Mouse (Mus musculus) limb, embryonic 14.5 days (tissue): Measurements from ENCODE around the gene Tdrd9. TPM values are rescaled to one million over a fixed set of nuclear protein-coding genes. Genes with fewer than 3 reads are reported as not detected.
A peak's percentile ranks its signal among the peaks of the same experiment; 100 is the strongest.

Experiments used
- ATAC-seq: fragments of 200-750 bp; cut with Nextera tagmentation; 2 replicates; pipeline ENCODE4 v1.8.0; 2017; ENCODE audit warnings: low read depth, moderate number of reproducible peaks, moderate TSS enrichment; ENCODE audit not compliant: low FRiP score
- DNase-seq: peaks from one replicate; pipeline ENCODE4 v3.0.0-alpha.2; 2015; ENCODE audit warnings: low spot score
- H3K27ac ChIP-seq: fragments of 300-500 bp; sonication (generic); replicated peaks from 2 replicates; pipeline ENCODE4 v1.5.1; 2014; ENCODE audit warnings: low read depth, mild to moderate bottlenecking, low read length, moderate library complexity, mixed read lengths
- H3K27me3 ChIP-seq: fragments of 300-500 bp; sonication (generic); 2 replicates; pipeline ENCODE4 v1.6.1; 2014; ENCODE audit warnings: low read length, mixed read lengths; ENCODE audit not compliant: control insufficient read depth, insufficient read depth
- H3K36me3 ChIP-seq: fragments of 300-500 bp; sonication (generic); 2 replicates; pipeline ENCODE4 v1.6.1; 2014; ENCODE audit warnings: mild to moderate bottlenecking, low read length, moderate library complexity, mixed read lengths; ENCODE audit not compliant: control insufficient read depth, insufficient read depth
- H3K4me1 ChIP-seq: fragments of 300-500 bp; sonication (generic); 2 replicates; pipeline ENCODE4 v1.6.1; 2014; ENCODE audit warnings: antibody characterized with exemption, low read length, mixed read lengths; ENCODE audit not compliant: control insufficient read depth, insufficient read depth
- H3K4me2 ChIP-seq: fragments of 300-500 bp; sonication (generic); replicated peaks from 2 replicates; pipeline ENCODE4 v1.6.1; 2014; ENCODE audit warnings: low read depth, mild to moderate bottlenecking, low read length, moderate library complexity; ENCODE audit not compliant: severe bottlenecking
- H3K4me3 ChIP-seq: fragments of 300-500 bp; sonication (generic); replicated peaks from 2 replicates; pipeline ENCODE4 v1.5.1; 2014; ENCODE audit warnings: low read length
- H3K9ac ChIP-seq: fragments of 300-500 bp; sonication (generic); 2 replicates; pipeline ENCODE4 v1.6.1; 2014; ENCODE audit warnings: mild to moderate bottlenecking, low read depth, low read length, moderate library complexity; ENCODE audit not compliant: severe bottlenecking
- H3K9me3 ChIP-seq: fragments of 300-500 bp; sonication (generic); 2 replicates; pipeline ENCODE4 v1.6.1; 2016; ENCODE audit warnings: low read length; ENCODE audit not compliant: control insufficient read depth
- POLR2A ChIP-seq: fragments of 200-500 bp; IDR thresholded peaks from 2 replicates; pipeline ENCODE4 v1.8.0; 2012; ENCODE audit warnings: inconsistent platforms, mild to moderate bottlenecking, moderate library complexity, borderline replicate concordance; ENCODE audit not compliant: insufficient read depth, insufficient read length; ENCODE audit errors: extremely low read depth
- WGBS: fragments of 180-500 bp; shearing (Covaris S2); extraction: QIAGEN DNeasy Blood & Tissue Kit; methylation state at CpG from one replicate; pipeline ENCODE4 v1.1.7; 2014; 5-methylcytosine and 5-hydroxymethylcytosine counted together
- polyA plus RNA-seq, 2 experiments: library from polyadenylated mRNA; depleted of rRNA in 1 of 2; stranded (reverse) in 1 of 2; unstranded in 1 of 2; fragments of >200 nt; fragmentation: Nextera tagmentation in 1 of 2; extraction: Ambion mirVana in 1 of 2; gene quantifications; 2 replicates each; pipeline versions ENCODE4 v1.2.1 to v1.2.3; 2012 to 2014

Tdrd9 gene
- polyA plus RNA-seq (2012; rRNA removed) (0.78 and 0.81 TPM in 2 replicates), polyA plus RNA-seq (2014; fragmentation: Nextera tagmentation; extraction: Ambion mirVana) (0.23 and 0.40 TPM in 2 replicates)

DNA sequence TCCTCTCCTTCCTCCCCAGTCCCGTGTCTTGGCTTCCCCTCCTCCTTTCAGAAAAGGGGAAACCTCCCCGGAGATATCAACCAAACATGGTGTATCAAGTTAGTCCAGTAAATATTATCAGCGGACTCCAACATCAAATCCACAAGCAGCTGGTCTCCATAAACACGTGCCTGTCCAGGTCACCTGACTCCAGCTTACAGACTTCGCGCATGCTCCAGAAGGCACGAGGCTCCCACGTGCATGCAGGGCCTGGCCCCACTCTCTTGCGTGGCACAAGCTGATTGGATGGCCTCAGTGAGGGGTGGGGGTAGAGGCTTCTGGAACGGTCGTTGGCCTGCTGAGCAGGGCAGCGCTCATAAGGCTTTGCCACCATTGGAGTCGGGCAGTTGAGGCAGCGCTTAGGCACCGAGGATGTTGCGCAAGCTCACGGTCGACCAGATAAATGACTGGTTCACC, at the start of gene Tdrd9:
TSS of gene Tdrd9 (plus strand) at position 329 of the 456 bp plus-strand sequence.
- no peak within 1 kb of the TSS for H3K4me2 ChIP-seq
- ATAC-seq (no peak), DNase-seq (no peak)
- H3K27me3 ChIP-seq = no peaks in the 10 kb centered on the region
- 77% methylated on average over 18 of the region's 18 CpGs for WGBS
- TF ChIP-seq POLR2A = no peak
- H3K9me3 ChIP-seq = no peaks in the 10 kb centered on the region
- H3K36me3 ChIP-seq = no peaks in the 10 kb centered on the region
- no peak within 1 kb of the TSS for H3K27ac ChIP-seq
- H3K4me1 ChIP-seq = no peaks in the 10 kb centered on the region
- H3K9ac ChIP-seq = no peak within 1 kb of the TSS
- H3K4me3 ChIP-seq = no peak within 1 kb of the TSS

- Histone ChIP-seq H3K27ac (no peak overlapping the region), H3K4me2 (no peak overlapping the region), H3K4me3 (no peak overlapping the region), H3K27me3 (no peaks in the 10 kb centered on the region), H3K9ac (no peak overlapping the region), H3K36me3 (no peaks in the 10 kb centered on the region), H3K9me3 (no peaks in the 10 kb centered on the region), H3K4me1 (peaks cover 9% of the 10 kb centered on the region; the same call in 1 of the 2 replicates)
- no peak for DNase-seq
- 90% methylated on average over 6 of the region's 6 CpGs for WGBS
- no peak for TF ChIP-seq POLR2A
- ATAC-seq = no peak
Measured at GRCm38 (mm10) chr12:111923117-111923516, 48.2 kb upstream of the Tdrd9 start.

DNA sequence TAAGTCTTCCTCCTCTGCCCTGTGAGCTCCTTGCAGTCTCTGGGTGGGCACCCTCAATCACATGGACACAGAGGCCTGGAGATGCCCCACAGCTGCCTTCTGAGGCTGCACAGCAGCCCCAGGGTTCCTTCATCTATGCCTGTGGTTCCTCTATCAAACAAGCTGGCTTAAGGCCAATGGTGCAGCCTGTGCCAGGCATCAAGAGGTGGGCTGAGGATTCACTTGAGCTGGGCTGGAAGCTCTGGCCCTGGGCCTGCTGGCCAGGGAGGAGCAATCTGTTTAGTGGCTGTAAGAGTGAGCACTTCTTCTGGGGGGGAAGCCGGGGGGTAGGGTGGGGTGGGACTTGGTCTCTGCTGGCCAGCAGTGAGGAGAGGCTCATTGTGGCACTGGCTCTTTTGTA, 44.0 kb upstream of the Tdrd9 start:
- Histone ChIP-seq H3K27ac (no peak overlapping the region), H3K9ac (no peak overlapping the region), H3K27me3 (no peaks in the 10 kb centered on the region), H3K4me3 (no peak overlapping the region), H3K4me2 (no peak overlapping the region), H3K9me3 (no peaks in the 10 kb centered on the region), H3K36me3 (no peaks in the 10 kb centered on the region), H3K4me1 (peaks cover 14% of the 10 kb centered on the region)
- DNase-seq = no peak
- WGBS = 69% methylated on average over 1 of the region's 1 CpGs
- no peak for ATAC-seq
- TF ChIP-seq POLR2A = no peak

DNA sequence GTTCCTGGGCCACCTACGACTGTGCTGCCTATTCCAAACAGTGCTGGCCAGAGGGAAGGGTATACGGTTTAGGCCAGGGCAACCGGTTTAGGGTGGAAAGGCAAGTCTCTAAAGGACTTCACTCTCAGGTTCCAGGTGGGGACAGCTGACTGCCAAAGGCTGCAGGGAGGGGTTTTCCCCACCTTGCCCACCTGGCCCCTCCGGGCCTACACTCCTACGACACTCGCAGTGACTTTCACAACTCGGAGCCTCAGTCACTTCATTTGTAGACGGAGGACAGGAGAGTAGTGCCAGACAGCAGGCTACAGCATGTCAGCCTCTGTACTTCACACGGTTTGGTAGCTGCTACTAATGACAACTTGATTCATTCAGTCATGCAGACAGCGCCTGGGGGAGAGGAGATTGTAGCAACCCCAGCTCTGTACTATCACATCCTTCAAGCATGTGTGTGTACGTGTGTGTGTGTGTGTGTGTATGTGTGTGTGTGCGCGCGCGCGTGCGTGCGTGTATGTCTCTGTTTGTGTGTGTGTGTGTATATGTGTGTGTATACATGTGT, 42.9 kb upstream of the Tdrd9 start:
- 77% methylated on average over 18 of the region's 18 CpGs for WGBS
- ATAC-seq (no peak), DNase-seq (peak; percentile 42)
- H3K9me3 ChIP-seq = no peaks in the 10 kb centered on the region
- no peak for TF ChIP-seq POLR2A
- H3K4me1 ChIP-seq = peaks cover 20% of the 10 kb centered on the region
- H3K36me3 ChIP-seq = no peaks in the 10 kb centered on the region
- no peak overlapping the region for H3K4me2 ChIP-seq
- H3K4me3 ChIP-seq = no peak overlapping the region
- H3K9ac ChIP-seq = no peak overlapping the region
- no peak overlapping the region for H3K27ac ChIP-seq
- no peaks in the 10 kb centered on the region for H3K27me3 ChIP-seq

- H3K4me3 ChIP-seq = no peak overlapping the region
- 95% methylated on average over 9 of the region's 9 CpGs for WGBS
- peaks cover 26% of the 10 kb centered on the region for H3K4me1 ChIP-seq
- H3K4me2 ChIP-seq = no peak overlapping the region
- DNase-seq (no peak), ATAC-seq (no peak)
- no peak overlapping the region for H3K27ac ChIP-seq
- no peak overlapping the region for H3K9ac ChIP-seq
- no peaks in the 10 kb centered on the region for H3K36me3 ChIP-seq
- H3K9me3 ChIP-seq = no peaks in the 10 kb centered on the region
- no peak for TF ChIP-seq POLR2A
- no peaks in the 10 kb centered on the region for H3K27me3 ChIP-seq
Measured at GRCm38 (mm10) chr12:111931411-111932025, 39.8 kb upstream of the Tdrd9 start.
